ENCODE assay signal across 10 mouse cellular contexts in genomic region chr7:127709261-127709979, GRCm38 (mm10). TPM values are rescaled to one million over a fixed set of nuclear protein-coding genes. Genes with fewer than 3 reads are reported as not detected.
DNase-seq lines count a peak whose midpoint lies in the region; ATAC-seq lines count a peak whose summit lies in the region.
"Had no signal": no experiment of that assay in that cellular context is flagged by ENCODE, and none has a peak within 500 bp of the region (broad histone marks: within the 10 kb centered on the region; RNA-seq: fewer than 3 reads in every experiment).

No protein-coding gene starts in this region.

- peak overlapping the region; percentile 85 for H3K4me2 ChIP-seq in heart, embryonic 13.5 days
- peak overlapping the region; percentile 61 for H3K4me2 ChIP-seq in hindbrain, embryonic 14.5 days (replicated peaks)
- H3K4me2 ChIP-seq in midbrain, embryonic 13.5 days (replicated peaks): peak overlapping the region; percentile 58

- H3K9me3 ChIP-seq in heart, embryonic 13.5 days: no peaks in the 10 kb centered on the region
- H3K9me3 ChIP-seq in hindbrain, embryonic 14.5 days (ENCODE audit: control insufficient read depth, low read length): no peaks in the 10 kb centered on the region
- H3K9me3 ChIP-seq in midbrain, embryonic 13.5 days: no peaks in the 10 kb centered on the region

- H3K27ac ChIP-seq in heart, embryonic 13.5 days (replicated peaks): peak overlapping the region; percentile 98
- H3K27ac ChIP-seq in brown adipose tissue, adult 24 weeks (replicated peaks; ENCODE audit: low read depth, low read length): no peak overlapping the region
- no peak overlapping the region for H3K27ac ChIP-seq in hindbrain, embryonic 14.5 days
- H3K27ac ChIP-seq in midbrain, embryonic 13.5 days: peak overlapping the region; percentile 95; the same call in 1 of the 2 replicates

- peak overlapping the region; percentile 92 for H3K9ac ChIP-seq in heart, embryonic 13.5 days
- peak overlapping the region; percentile 90; the same call in 1 of the 2 replicates for H3K9ac ChIP-seq in hindbrain, embryonic 14.5 days
- H3K9ac ChIP-seq in midbrain, embryonic 13.5 days (replicated peaks): peak overlapping the region; percentile 87; the same call in 1 of the 2 replicates

- WGBS in heart, embryonic 13.5 days: 72% methylated on average over 5 of the region's 5 CpGs
- 81% methylated on average over 5 of the region's 5 CpGs for WGBS in hindbrain, embryonic 14.5 days
- WGBS in midbrain, embryonic 13.5 days: 75% methylated on average over 5 of the region's 5 CpGs

- DNase-seq in heart, postnatal 25 days (ENCODE audit: low spot score): no peak
- no peak for DNase-seq in hindbrain, embryonic 14.5 days (ENCODE audit: low spot score)
- DNase-seq in left cerebral cortex, adult 8-10 months (ENCODE audit: low spot score in 2 of 2): no peak
- no peak for DNase-seq in adrenal gland, adult (ENCODE audit: inconsistent age in 2 of 2, low spot score in 1 of 2)
- no peak for DNase-seq in gastrocnemius, adult 18-20 months (ENCODE audit: low spot score)

- H3K27me3 ChIP-seq in heart, embryonic 13.5 days (replicated peaks): no peaks in the 10 kb centered on the region
- no peaks in the 10 kb centered on the region for H3K27me3 ChIP-seq in hindbrain, embryonic 14.5 days (ENCODE audit: control insufficient read depth, insufficient read depth, low read length)
- no peaks in the 10 kb centered on the region for H3K27me3 ChIP-seq in midbrain, embryonic 13.5 days

- intact Hi-C loops in heart, postnatal 25 days (cut with DNase I): no loop called here

- ATAC-seq in heart, embryonic 13.5 days (ENCODE audit: extremely low read depth, insufficient number of reproducible peaks, low FRiP score, low TSS enrichment): no peak
- ATAC-seq in hindbrain, embryonic 14.5 days (ENCODE audit: low FRiP score): no peak
- no peak for ATAC-seq in midbrain, embryonic 13.5 days

- peaks cover 40% of the 10 kb centered on the region for H3K4me1 ChIP-seq in heart, embryonic 13.5 days
- H3K4me1 ChIP-seq in brown adipose tissue, adult 24 weeks (ENCODE audit: control insufficient read depth, insufficient read depth, insufficient read length, low read length): no peaks in the 10 kb centered on the region
- peaks cover 19% of the 10 kb centered on the region for H3K4me1 ChIP-seq in hindbrain, embryonic 14.5 days (replicated peaks; ENCODE audit: control insufficient read depth, insufficient read depth, low read length)
- H3K4me1 ChIP-seq in midbrain, embryonic 13.5 days (replicated peaks): peaks cover 38% of the 10 kb centered on the region

- peak overlapping the region; percentile 79 for H3K4me3 ChIP-seq in heart, embryonic 13.5 days
- H3K4me3 ChIP-seq in brown adipose tissue, adult 24 weeks (ENCODE audit: insufficient read depth, low read depth, low read length): peak overlapping the region; percentile 85
- H3K4me3 ChIP-seq in hindbrain, embryonic 14.5 days (replicated peaks; ENCODE audit: low read length): peak overlapping the region; percentile 91
- H3K4me3 ChIP-seq in midbrain, embryonic 13.5 days (replicated peaks): peak overlapping the region; percentile 80

- peaks cover 24% of the 10 kb centered on the region for H3K36me3 ChIP-seq in heart, embryonic 13.5 days
- H3K36me3 ChIP-seq in hindbrain, embryonic 14.5 days (replicated peaks; ENCODE audit: control insufficient read depth, insufficient read depth): peaks cover 20% of the 10 kb centered on the region
- peaks cover 19% of the 10 kb centered on the region for H3K36me3 ChIP-seq in midbrain, embryonic 13.5 days

RNA-seq across cellular contexts. Expression of gene Bcl7c, which starts 0.7 kb away (rescaled TPM):
- 30.7 and 35.8 TPM in 2 replicates for polyA plus RNA-seq in heart, embryonic 13.5 days (2015; fragmentation: Nextera tagmentation; extraction: Ambion mirVana)
- total RNA-seq in heart, postnatal 25 days (2021): 10 to 100 TPM; 36.6 to 41.5 TPM
- 15.7 and 17.4 TPM in 2 replicates for polyA plus RNA-seq in brown adipose tissue, adult 24 weeks (2012; ENCODE audit: insufficient read depth, insufficient read length, missing spikeins)
- 50.2 and 57.4 TPM in 2 replicates for polyA plus RNA-seq in hindbrain, embryonic 14.5 days (2014; fragmentation: Nextera tagmentation; extraction: Ambion mirVana)
- polyA plus RNA-seq in midbrain, embryonic 13.5 days (2015; fragmentation: Nextera tagmentation; extraction: Ambion mirVana): 39.2 and 52.2 TPM in 2 replicates
- 10 to 100 TPM; 31.4 to 49.5 (median 43.6) TPM for total RNA-seq in left cerebral cortex, adult 8-10 months (2022)
- 10 to 100 TPM; 26.2 to 37.9 TPM for total RNA-seq in gastrocnemius, adult 18-20 months (2021)

RNA-seq across cellular contexts. Expression of gene Ctf1, which starts 3.1 kb away (rescaled TPM):
- polyA plus RNA-seq in heart, embryonic 13.5 days (2015; fragmentation: Nextera tagmentation; extraction: Ambion mirVana): 4.6 TPM in 2 replicates
- 1 to 10 TPM; 7.1 to 9.3 TPM for total RNA-seq in heart, postnatal 25 days (2021)
- polyA plus RNA-seq in brown adipose tissue, adult 24 weeks (2012; ENCODE audit: insufficient read depth, insufficient read length, missing spikeins): 7.3 and 10.5 TPM in 2 replicates
- polyA plus RNA-seq in hindbrain, embryonic 14.5 days (2014; fragmentation: Nextera tagmentation; extraction: Ambion mirVana): 3.1 and 4.2 TPM in 2 replicates
- 1.6 and 3.0 TPM in 2 replicates for polyA plus RNA-seq in midbrain, embryonic 13.5 days (2015; fragmentation: Nextera tagmentation; extraction: Ambion mirVana)
- 1 to 10 TPM; 3.1 to 6.9 (median 4.2) TPM for total RNA-seq in left cerebral cortex, adult 8-10 months (2022)
- total RNA-seq in gastrocnemius, adult 18-20 months (2021): 10 to 100 TPM; 17.3 to 17.5 TPM

RNA-seq across cellular contexts. Expression of gene Ctf2, which starts 22.5 kb away (rescaled TPM):
- polyA plus RNA-seq in heart, embryonic 13.5 days (2015; fragmentation: Nextera tagmentation; extraction: Ambion mirVana): 0.08 TPM in 1 of 2 replicates, not detected in the other
- total RNA-seq in heart, postnatal 25 days (2021): not detected
- polyA plus RNA-seq in brown adipose tissue, adult 24 weeks (2012; ENCODE audit: insufficient read depth, insufficient read length, missing spikeins): not detected in 2 replicates
- 0.25 TPM in 1 of 2 replicates, not detected in the other for polyA plus RNA-seq in hindbrain, embryonic 14.5 days (2014; fragmentation: Nextera tagmentation; extraction: Ambion mirVana)
- 0.14 and 0.17 TPM in 2 replicates for polyA plus RNA-seq in midbrain, embryonic 13.5 days (2015; fragmentation: Nextera tagmentation; extraction: Ambion mirVana)
- not detected for total RNA-seq in left cerebral cortex, adult 8-10 months (2022)
- not detected for total RNA-seq in gastrocnemius, adult 18-20 months (2021)
- total RNA-seq: layer of hippocampus, postnatal 14 days had no signal
- polyA plus RNA-seq: spleen, adult 2 months had no signal

RNA-seq across cellular contexts. Expression of gene Fbxl19, which starts 34.9 kb away (rescaled TPM):
- polyA plus RNA-seq in heart, embryonic 13.5 days (2015; fragmentation: Nextera tagmentation; extraction: Ambion mirVana): 1.8 and 3.0 TPM in 2 replicates
- total RNA-seq in heart, postnatal 25 days (2021): 1 to 10 TPM; 3.0 to 4.2 TPM
- polyA plus RNA-seq in brown adipose tissue, adult 24 weeks (2012; ENCODE audit: insufficient read depth, insufficient read length, missing spikeins): 2.7 and 3.2 TPM in 2 replicates
- 5.6 and 6.9 TPM in 2 replicates for polyA plus RNA-seq in hindbrain, embryonic 14.5 days (2014; fragmentation: Nextera tagmentation; extraction: Ambion mirVana)
- polyA plus RNA-seq in midbrain, embryonic 13.5 days (2015; fragmentation: Nextera tagmentation; extraction: Ambion mirVana): 10.6 and 11.6 TPM in 2 replicates
- total RNA-seq in left cerebral cortex, adult 8-10 months (2022): 10 to 100 TPM; 59.3 to 68.5 (median 63.5) TPM
- total RNA-seq in gastrocnemius, adult 18-20 months (2021): 1 to 10 TPM; 1.4 to 1.7 TPM

Comparison
In these comparisons a context has a peak if more than half of its experiments do, and no peak if none do; other contexts are left out.
1. H3K27ac ChIP-seq: peak in heart, embryonic 13.5 days (single experiment) and midbrain, embryonic 13.5 days (single experiment); none in brown adipose tissue, adult 24 weeks (single experiment) and hindbrain, embryonic 14.5 days (single experiment).
2. Peak in every context shown above with its lines, with median percentiles within 50 percentile points of each other: H3K4me2 ChIP-seq, H3K4me3 ChIP-seq and H3K9ac ChIP-seq.